Comparison of ENCODE assay signal across 11 mouse cellular contexts in the genomic region with DNA sequence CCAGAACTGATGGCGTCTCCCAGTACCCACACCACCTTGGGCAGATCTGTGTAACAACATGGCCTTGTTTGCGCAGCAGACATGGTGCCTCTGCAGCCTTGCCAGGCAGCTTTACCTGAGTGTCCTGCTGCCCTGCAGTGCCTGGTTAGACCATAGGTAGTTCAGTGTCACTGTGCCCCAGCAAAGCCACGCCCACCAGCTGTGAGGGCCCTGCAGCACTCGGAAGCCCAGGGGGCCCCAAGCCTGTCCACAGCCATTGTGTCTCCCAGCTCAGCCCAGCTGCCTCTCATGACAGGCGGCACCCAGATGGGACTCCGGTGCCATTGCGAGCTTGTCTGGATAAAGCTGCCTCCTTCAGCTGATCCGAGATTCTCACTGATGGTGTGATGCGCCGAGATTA. TPM values are rescaled to one million over a fixed set of nuclear protein-coding genes. Genes with fewer than 3 reads are reported as not detected.
A peak's percentile ranks its signal among the peaks of the same experiment; 100 is the strongest.
DNase-seq lines count a peak whose midpoint lies in the region; ATAC-seq and TF ChIP-seq lines count a peak whose summit lies in the region.
"Had no signal": no experiment of that assay in that cellular context is flagged by ENCODE, and none has a peak within 500 bp of the region (broad histone marks: within the 10 kb centered on the region; RNA-seq: fewer than 3 reads in every experiment).

No protein-coding gene starts in this region.

- peak; percentile 52 for TF ChIP-seq CTCF in liver, embryonic 14.5 days (IDR thresholded peaks at IDR 0.05; ENCODE audit: low read depth)

- no peak for TF ChIP-seq EP300 in liver, embryonic 14.5 days (IDR thresholded peaks at IDR 0.05; ENCODE audit: low read depth)

- no peak overlapping the region for H3K4me2 ChIP-seq in forebrain, embryonic 14.5 days (ENCODE audit: low read length)
- H3K4me2 ChIP-seq in forebrain, embryonic 15.5 days (replicated peaks), result no peak overlapping the region
- peak overlapping the region; percentile 93 for H3K4me2 ChIP-seq in liver, embryonic 14.5 days (ENCODE audit: low read depth)
- no peak overlapping the region for H3K4me2 ChIP-seq in stomach, embryonic 15.5 days
- H3K4me2 ChIP-seq: lung, embryonic 15.5 days had no signal

- H3K4me3 ChIP-seq in forebrain, embryonic 14.5 days (ENCODE audit: low read depth, low read length), result no peak overlapping the region
- no peak overlapping the region for H3K4me3 ChIP-seq in forebrain, embryonic 15.5 days
- H3K4me3 ChIP-seq in liver, embryonic 14.5 days (ENCODE audit: insufficient read depth in 1 of 2, low read depth in 2 of 2, low read length in 2 of 2), result no peak overlapping the region
- no peak overlapping the region for H3K4me3 ChIP-seq in stomach, embryonic 15.5 days (replicated peaks)
- H3K4me3 ChIP-seq: lung, embryonic 15.5 days had no signal

- H3K9me3 ChIP-seq in forebrain, embryonic 14.5 days (replicated peaks; ENCODE audit: control insufficient read depth, low read length), result no peaks in the 10 kb centered on the region
- no peaks in the 10 kb centered on the region for H3K9me3 ChIP-seq in forebrain, embryonic 15.5 days
- H3K9me3 ChIP-seq in liver, embryonic 14.5 days (ENCODE audit: control insufficient read depth, low read length), result no peaks in the 10 kb centered on the region
- H3K9me3 ChIP-seq in stomach, embryonic 15.5 days, result no peaks in the 10 kb centered on the region
- H3K9me3 ChIP-seq: lung, embryonic 15.5 days had no signal

- no peak overlapping the region for H3K9ac ChIP-seq in forebrain, embryonic 14.5 days (ENCODE audit: low read length)
- H3K9ac ChIP-seq in forebrain, embryonic 15.5 days (replicated peaks), result no peak overlapping the region
- H3K9ac ChIP-seq in liver, embryonic 14.5 days (replicated peaks), result peak overlapping the region; percentile 72
- H3K9ac ChIP-seq in stomach, embryonic 15.5 days, result no peak overlapping the region
- H3K9ac ChIP-seq: lung, embryonic 15.5 days had no signal

- DNase-seq in forebrain, embryonic 14.5 days (ENCODE audit: low spot score), result no peak
- DNase-seq in spleen, postnatal 10 days (ENCODE audit: low spot score in 2 of 2), result peak; percentile 44 to 68
- DNase-seq in spleen, adult 18-20 months, result no peak
- DNase-seq in liver, embryonic 14.5 days (ENCODE audit: low read depth in 3 of 3, low spot score in 3 of 3), result no peak
- no peak for DNase-seq in adrenal gland, postnatal 14 days
- DNase-seq: B cell, adult 2 months had no signal

- H3K36me3 ChIP-seq in forebrain, embryonic 14.5 days (ENCODE audit: control insufficient read depth, insufficient read depth, low read length), result no peaks in the 10 kb centered on the region
- H3K36me3 ChIP-seq in forebrain, embryonic 15.5 days, result no peaks in the 10 kb centered on the region
- H3K36me3 ChIP-seq in liver, embryonic 14.5 days (replicated peaks; ENCODE audit: control insufficient read depth, insufficient read depth, low read depth), result peaks cover 51% of the 10 kb centered on the region
- H3K36me3 ChIP-seq in stomach, embryonic 15.5 days, result no peaks in the 10 kb centered on the region
- H3K36me3 ChIP-seq: lung, embryonic 15.5 days had no signal

- 30% methylated on average over 10 of the region's 10 CpGs for WGBS in forebrain, embryonic 14.5 days
- 34% methylated on average over 10 of the region's 10 CpGs for WGBS in forebrain, embryonic 15.5 days
- 53% methylated on average over 10 of the region's 10 CpGs for WGBS in liver, embryonic 14.5 days (ENCODE audit: insufficient replicate concordance)
- WGBS in stomach, embryonic 15.5 days, result 61% methylated on average over 10 of the region's 10 CpGs

- H3K27ac ChIP-seq in forebrain, embryonic 14.5 days (ENCODE audit: low read depth, low read length), result no peak overlapping the region
- H3K27ac ChIP-seq in forebrain, embryonic 15.5 days (replicated peaks), result no peak overlapping the region
- H3K27ac ChIP-seq in liver, embryonic 14.5 days, result peak overlapping the region; percentile 88
- 0 out of 2 replicates have a peak overlapping the region, but pooled peaks have one; percentile 26 for H3K27ac ChIP-seq in stomach, embryonic 15.5 days
- H3K27ac ChIP-seq: lung, embryonic 15.5 days had no signal

- peak; percentile 45; the same call in 1 of the 2 replicates for ATAC-seq in forebrain, embryonic 14.5 days
- no peak for ATAC-seq in forebrain, embryonic 15.5 days (replicated peaks)
- no peak for ATAC-seq in liver, embryonic 14.5 days (ENCODE audit: insufficient read depth)
- ATAC-seq in stomach, embryonic 15.5 days (ENCODE audit: insufficient read depth, low FRiP score, low read depth), result no peak
- ATAC-seq in megakaryocyte progenitor cell, adult 5-6 weeks (replicated peaks; ENCODE audit: poor library complexity), result no peak
- ATAC-seq: Patski had no signal

- no peaks in the 10 kb centered on the region for H3K4me1 ChIP-seq in forebrain, embryonic 14.5 days (ENCODE audit: control insufficient read depth, insufficient read depth, low read length)
- peaks cover 7% of the 10 kb centered on the region for H3K4me1 ChIP-seq in forebrain, embryonic 15.5 days
- peaks cover 95 to 99% of the 10 kb centered on the region in 2 experiments for H3K4me1 ChIP-seq in liver, embryonic 14.5 days (replicated peaks; ENCODE audit: control insufficient read depth in 2 of 2, insufficient read depth in 2 of 2, low read length in 1 of 2)
- peaks cover 59% of the 10 kb centered on the region for H3K4me1 ChIP-seq in stomach, embryonic 15.5 days

- H3K27me3 ChIP-seq in forebrain, embryonic 14.5 days (replicated peaks; ENCODE audit: control insufficient read depth, insufficient read depth, low read length), result no peaks in the 10 kb centered on the region
- no peaks in the 10 kb centered on the region; the same call in 1 of the 2 replicates for H3K27me3 ChIP-seq in forebrain, embryonic 15.5 days
- H3K27me3 ChIP-seq in liver, embryonic 14.5 days (ENCODE audit: control insufficient read depth, insufficient read depth, low read length), result no peaks in the 10 kb centered on the region
- no peaks in the 10 kb centered on the region for H3K27me3 ChIP-seq in stomach, embryonic 15.5 days (replicated peaks)
- H3K27me3 ChIP-seq: lung, embryonic 15.5 days; Patski had no signal

RNA-seq across cellular contexts. Expression of gene Zfpm1, which starts 9.6 kb away (rescaled TPM):
- 0.41 and 0.47 TPM in 2 replicates for polyA plus RNA-seq in forebrain, embryonic 14.5 days (2014; fragmentation: Nextera tagmentation; extraction: Ambion mirVana)
- polyA plus RNA-seq in forebrain, embryonic 15.5 days (2015; fragmentation: Nextera tagmentation; extraction: Ambion mirVana), result 0.89 and 0.92 TPM in 2 replicates
- 69.6 and 80.3 TPM in 2 replicates for polyA plus RNA-seq in liver, embryonic 14.5 days (2012; rRNA removed)
- polyA plus RNA-seq in liver, embryonic 14.5 days (2014; fragmentation: Nextera tagmentation; extraction: Ambion mirVana), result 13.3 and 16.2 TPM in 2 replicates
- polyA plus RNA-seq in stomach, embryonic 15.5 days (2015; fragmentation: Nextera tagmentation; extraction: Ambion mirVana), result 5.6 and 5.7 TPM in 2 replicates
- 23.6 and 24.6 TPM in 2 replicates for total RNA-seq in adrenal gland, postnatal 14 days (2021)
- 12.2 and 21.6 TPM in 2 replicates for total RNA-seq in megakaryocyte progenitor cell, adult 5-6 weeks (2015)
- 9.9 and 20.3 TPM in 2 replicates for total RNA-seq in megakaryocyte progenitor cell, adult 5-6 weeks (2017)

Comparison
In these comparisons a context has a peak if more than half of its experiments do, and no peak if none do; other contexts are left out.
1. DNase-seq: peak in spleen, postnatal 10 days (2 of 2); none in forebrain, embryonic 14.5 days (single experiment), spleen, adult 18-20 months (0 of 2), liver, embryonic 14.5 days (0 of 3) and adrenal gland, postnatal 14 days (single experiment).
2. H3K27ac ChIP-seq: peak in liver, embryonic 14.5 days (single experiment) and stomach, embryonic 15.5 days (single experiment); none in forebrain, embryonic 14.5 days (single experiment) and forebrain, embryonic 15.5 days (single experiment).